Mouse (Mus musculus): ENCODE measurements around the gene Ctdsp1. TPM values are rescaled to one million over a fixed set of nuclear protein-coding genes. Genes with fewer than 3 reads are reported as not detected.

Gene Ctdsp1
- polyA plus RNA-seq, 1 experiment from 2014 or later: 45.2 TPM

GRCm38 (mm10) chr1:74401015-74401702 lies 9.8 kb downstream of the Ctdsp1 start:
- Histone ChIP-seq H3K27me3 (ENCODE audit: control insufficient read depth, insufficient read depth, low read length) (no peaks in the 10 kb centered on the region), H3K4me1 (replicated peaks; ENCODE audit: control insufficient read depth, insufficient read depth) (no peaks in the 10 kb centered on the region), H3K4me2 (replicated peaks; ENCODE audit: low read depth) (0 out of 2 replicates have a peak overlapping the region, but pooled peaks have one; percentile 1), H3K9ac (ENCODE audit: low read length) (no peak overlapping the region), H3K27ac (replicated peaks) (no peak overlapping the region), H3K9me3 (ENCODE audit: control insufficient read depth, low read length) (no peaks in the 10 kb centered on the region), H3K36me3 (ENCODE audit: control insufficient read depth, insufficient read depth, low read length) (no peaks in the 10 kb centered on the region), H3K4me3 (ENCODE audit: low read depth, low read length) (no peak overlapping the region)
- ATAC-seq (ENCODE audit: low FRiP score, low TSS enrichment) (no peak), DNase-seq (ENCODE audit: low spot score) (no peak)
- no peak for TF ChIP-seq EP300 (optimal IDR thresholded peaks at IDR 0.05)
- TF ChIP-seq CTCF (IDR thresholded peaks at IDR 0.05; ENCODE audit: low read depth): no peak
- 49% methylated on average over 16 of the region's 16 CpGs for WGBS

GRCm38 (mm10) chr1:74404206-74404605 lies 12.9 kb downstream of the Ctdsp1 start:
- Histone ChIP-seq H3K4me1 (replicated peaks; ENCODE audit: control insufficient read depth, insufficient read depth) (no peaks in the 10 kb centered on the region), H3K36me3 (ENCODE audit: control insufficient read depth, insufficient read depth, low read length) (no peaks in the 10 kb centered on the region), H3K4me3 (ENCODE audit: low read depth, low read length) (no peak overlapping the region), H3K27me3 (ENCODE audit: control insufficient read depth, insufficient read depth, low read length) (no peaks in the 10 kb centered on the region), H3K4me2 (replicated peaks; ENCODE audit: low read depth) (no peak overlapping the region), H3K9me3 (ENCODE audit: control insufficient read depth, low read length) (no peaks in the 10 kb centered on the region), H3K27ac (replicated peaks) (no peak overlapping the region), H3K9ac (ENCODE audit: low read length) (no peak overlapping the region)
- no peak for ATAC-seq (ENCODE audit: low FRiP score, low TSS enrichment)
- TF ChIP-seq EP300 (optimal IDR thresholded peaks at IDR 0.05): no peak
- TF ChIP-seq CTCF (IDR thresholded peaks at IDR 0.05; ENCODE audit: low read depth): no peak
- WGBS: 76% methylated on average over 4 of the region's 4 CpGs
- DNase-seq (ENCODE audit: low spot score): no peak

GRCm38 (mm10) chr1:74408589-74409504 lies 17.5 kb downstream of the Ctdsp1 start, which contains the start of gene Vil1:
Vil1 (plus strand) TSS chr1:74409376.
- H3K9me3 ChIP-seq (ENCODE audit: control insufficient read depth, low read length): no peaks in the 10 kb centered on the region
- 40% methylated on average over 15 of the region's 15 CpGs for WGBS
- peak; percentile 59 for DNase-seq (ENCODE audit: low spot score)
- no peaks in the 10 kb centered on the region for H3K27me3 ChIP-seq (ENCODE audit: control insufficient read depth, insufficient read depth, low read length)
- peak within 1 kb of the TSS; percentile 18; the same call in 1 of the 2 replicates for H3K9ac ChIP-seq (ENCODE audit: low read length)
- H3K4me3 ChIP-seq (ENCODE audit: low read depth, low read length): no peak within 1 kb of the TSS
- no peaks in the 10 kb centered on the region for H3K4me1 ChIP-seq (replicated peaks; ENCODE audit: control insufficient read depth, insufficient read depth)
- peak within 1 kb of the TSS; percentile 49 for H3K27ac ChIP-seq (replicated peaks)
- peak; percentile 66 for ATAC-seq (ENCODE audit: low FRiP score, low TSS enrichment)
- no peaks in the 10 kb centered on the region for H3K36me3 ChIP-seq (ENCODE audit: control insufficient read depth, insufficient read depth, low read length)
- H3K4me2 ChIP-seq (replicated peaks; ENCODE audit: low read depth): peak within 1 kb of the TSS; percentile 14
- TF ChIP-seq EP300 (optimal IDR thresholded peaks at IDR 0.05) (no peak), CTCF (IDR thresholded peaks at IDR 0.05; ENCODE audit: low read depth) (no peak)

- 26% methylated on average over 2 of the region's 2 CpGs for WGBS
- no peak overlapping the region for H3K27ac ChIP-seq (replicated peaks)
- no peak overlapping the region for H3K9ac ChIP-seq (ENCODE audit: low read length)
- H3K4me3 ChIP-seq (ENCODE audit: low read depth, low read length): no peak overlapping the region
- H3K4me2 ChIP-seq (replicated peaks; ENCODE audit: low read depth): no peak overlapping the region
- DNase-seq (ENCODE audit: low spot score): no peak
- no peaks in the 10 kb centered on the region for H3K36me3 ChIP-seq (ENCODE audit: control insufficient read depth, insufficient read depth, low read length)
- H3K4me1 ChIP-seq (replicated peaks; ENCODE audit: control insufficient read depth, insufficient read depth): no peaks in the 10 kb centered on the region
- no peaks in the 10 kb centered on the region for H3K27me3 ChIP-seq (ENCODE audit: control insufficient read depth, insufficient read depth, low read length)
- peak; percentile 47 for ATAC-seq (ENCODE audit: low FRiP score, low TSS enrichment)
- H3K9me3 ChIP-seq (ENCODE audit: control insufficient read depth, low read length): no peaks in the 10 kb centered on the region
- no peak for TF ChIP-seq EP300 (optimal IDR thresholded peaks at IDR 0.05)
These were observed 20.5 kb downstream of the Ctdsp1 start for GRCm38 (mm10) chr1:74411753-74412325.

GRCm38 (mm10) chr1:74412711-74413110 lies 21.4 kb downstream of the Ctdsp1 start:
- Histone ChIP-seq H3K27ac (replicated peaks) (no peak overlapping the region), H3K4me1 (replicated peaks; ENCODE audit: control insufficient read depth, insufficient read depth) (no peaks in the 10 kb centered on the region), H3K36me3 (ENCODE audit: control insufficient read depth, insufficient read depth, low read length) (no peaks in the 10 kb centered on the region), H3K9ac (ENCODE audit: low read length) (no peak overlapping the region), H3K4me3 (ENCODE audit: low read depth, low read length) (no peak overlapping the region), H3K27me3 (ENCODE audit: control insufficient read depth, insufficient read depth, low read length) (no peaks in the 10 kb centered on the region), H3K9me3 (ENCODE audit: control insufficient read depth, low read length) (no peaks in the 10 kb centered on the region), H3K4me2 (replicated peaks; ENCODE audit: low read depth) (no peak overlapping the region)
- no peak for TF ChIP-seq EP300 (optimal IDR thresholded peaks at IDR 0.05)
- TF ChIP-seq CTCF (IDR thresholded peaks at IDR 0.05; ENCODE audit: low read depth): no peak
- DNase-seq (ENCODE audit: low spot score) (no peak), ATAC-seq (ENCODE audit: low FRiP score, low TSS enrichment) (no peak)
- 77% methylated on average over 8 of the region's 8 CpGs for WGBS

Data from stomach, postnatal 0 days (tissue).